Mouse (Mus musculus) left cerebral cortex, adult 18-20 months (tissue): ENCODE results near the gene Ngb. TPM values are rescaled to one million over a fixed set of nuclear protein-coding genes. Genes with fewer than 3 reads are reported as not detected.
A peak's percentile ranks its signal among the peaks of the same experiment; 100 is the strongest.

Source experiments
- DNase-seq, 2 experiments: peaks; one replicate each; pipeline ENCODE4 v3.0.0; 2021 to 2022; ENCODE audit warnings: low spot score in 2 of 2, mixed read lengths in 1 of 2
- long read RNA-seq, 2 experiments: library from polyadenylated mRNA; stranded (forward); transcript quantifications; one replicate each; pipeline ENCODE4 v2.0.0; 2021
- total RNA-seq, 2 experiments: library from RNA; stranded (reverse); gene quantifications; 2 replicates each; pipeline ENCODE4 v1.2.3; 2021

Ngb gene
- total RNA-seq, result 10 to 100 TPM in 1 of 2 experiments, 1 to 10 TPM in 1; 6.2 to 11.6 TPM
- long read RNA-seq, experiment 1, transcript Ngb-201 (4 exons, 1,616 nt), result major isoform, 26 of 31 reads
- long read RNA-seq, experiment 1, partial matches to known transcripts, result 2 of 31 reads
- long read RNA-seq, experiment 1, other reads (novel, unspliced or antisense), result 1 of 31 reads
- long read RNA-seq, experiment 2, transcript Ngb-201 (4 exons, 1,616 nt), result major isoform, 10 of 11 reads
- long read RNA-seq, experiment 2, partial matches to known transcripts, result 0 of 11 reads
- long read RNA-seq, experiment 2, other reads (novel, unspliced or antisense), result 0 of 11 reads

GRCm38 (mm10) chr12:87102165-87102631, at the start of gene Ngb:
Gene Ngb (minus strand): TSS chr12:87102539.
- DNase-seq, result no peak

DNA sequence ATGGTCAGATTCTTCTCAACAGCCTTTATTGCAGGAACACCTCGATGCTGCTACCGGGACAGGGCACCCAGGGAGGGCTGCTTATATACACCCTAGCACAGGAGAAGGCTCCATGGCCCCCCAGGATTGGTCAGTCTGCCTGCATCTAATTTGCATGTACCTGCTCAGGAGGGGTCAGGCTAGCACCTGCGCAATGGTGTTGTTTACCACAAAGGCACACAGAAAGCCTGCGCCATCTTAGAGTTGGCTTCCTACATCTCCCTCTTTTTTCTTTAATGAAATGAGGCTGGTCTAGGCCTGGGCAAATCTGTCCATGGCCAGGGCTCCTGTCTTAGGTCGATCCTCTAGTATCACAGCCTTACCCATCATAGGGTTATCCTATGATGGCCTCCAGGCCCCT, 47.1 kb upstream of the Ngb start:
- DNase-seq, result no peak

GRCm38 (mm10) chr12:87148136-87148535, 45.8 kb upstream of the Ngb start:
- no peak for DNase-seq

DNA sequence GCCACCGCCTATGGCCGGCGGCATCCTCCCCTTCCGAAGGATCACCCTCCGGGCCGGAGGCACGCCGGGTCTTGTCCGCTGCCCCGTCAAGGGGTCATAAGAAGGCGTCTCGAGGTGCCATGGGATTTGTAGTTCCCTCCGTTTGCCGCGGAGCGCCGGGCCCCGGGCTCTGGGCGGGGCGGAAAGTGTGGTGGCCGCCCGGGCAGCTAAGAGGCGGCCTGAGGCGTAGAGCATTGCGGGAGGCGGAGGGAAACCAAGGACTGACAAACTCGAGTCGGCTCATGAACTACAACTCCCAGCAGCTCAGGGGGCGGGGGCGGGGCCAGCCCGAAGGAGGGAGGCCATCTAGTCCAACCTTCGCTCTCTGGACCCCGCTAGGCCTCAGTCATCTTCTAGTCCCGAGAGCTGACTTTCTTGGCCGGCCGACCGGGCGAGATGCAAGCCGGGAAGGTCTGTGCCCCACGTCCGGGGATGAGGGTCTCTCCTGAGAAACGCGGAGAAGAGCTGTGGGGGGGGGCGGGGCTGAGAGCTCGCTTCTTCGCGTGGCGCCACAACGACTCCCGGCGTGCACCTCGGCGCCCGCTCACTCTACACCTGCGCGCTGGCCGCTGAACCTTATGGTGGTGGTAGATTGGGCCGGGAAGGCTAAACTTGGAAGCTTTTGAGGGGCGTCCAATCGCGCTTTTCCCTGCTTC, 45.2 kb upstream of the Ngb start, which contains the start of gene Pomt2:
Gene Pomt2, minus strand, starts transcription at position 574 of the 695 bp plus-strand sequence.
- peak; percentile 87 to 93 for DNase-seq

- peak; percentile 83 to 88 for DNase-seq
Measured at GRCm38 (mm10) chr12:87146966-87147365, 44.6 kb upstream of the Ngb start, which contains the start of gene Gstz1. Gene Gstz1 (plus strand): TSS chr12:87147165.

DNA sequence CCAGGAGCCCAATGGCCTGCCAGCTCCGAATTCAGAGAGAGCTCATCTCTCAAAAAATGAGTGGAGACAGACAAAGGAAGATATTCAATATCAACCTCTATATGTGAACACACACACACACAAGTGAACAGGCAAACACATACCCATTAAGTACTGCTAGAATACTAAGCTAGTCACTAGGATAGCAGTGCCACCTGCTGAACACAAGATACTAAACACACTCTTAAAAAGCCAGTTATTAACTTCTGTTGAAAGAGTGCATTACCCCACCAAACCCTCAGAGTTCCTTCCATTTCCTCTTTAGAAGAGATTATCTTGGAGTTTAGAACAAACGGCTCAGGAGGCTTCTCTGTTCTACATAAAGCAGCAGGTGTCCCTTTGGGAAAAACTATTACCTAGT, 39.8 kb upstream of the Ngb start:
- no peak for DNase-seq

GRCm38 (mm10) chr12:87138768-87139167, 36.4 kb upstream of the Ngb start:
- no peak for DNase-seq

- DNase-seq, result no peak
Measured at GRCm38 (mm10) chr12:87138342-87138701, 36.0 kb upstream of the Ngb start.

GRCm38 (mm10) chr12:87137439-87138341, 35.4 kb upstream of the Ngb start:
- DNase-seq, result no peak

- no peak for DNase-seq
Measured at GRCm38 (mm10) chr12:87132784-87133183, 30.4 kb upstream of the Ngb start.

DNA sequence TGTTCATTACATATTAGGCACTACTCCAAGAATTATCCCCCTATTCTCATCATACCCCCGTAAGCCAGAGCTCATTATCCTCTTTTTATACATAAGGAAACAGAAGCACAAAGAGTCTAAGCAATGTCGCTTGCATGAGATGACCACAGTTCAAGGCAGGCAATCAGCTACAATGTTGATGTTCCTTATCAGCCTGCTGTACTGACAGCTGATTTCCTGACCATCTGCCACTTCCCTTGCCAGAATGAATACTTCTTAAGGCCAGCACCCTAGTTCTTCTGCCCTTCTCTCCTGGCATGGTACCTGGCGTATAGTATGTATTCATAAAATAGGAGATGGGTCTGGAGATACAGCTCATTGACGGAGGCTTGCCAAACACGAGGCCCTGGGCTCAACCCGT, 29.9 kb upstream of the Ngb start:
- DNase-seq, result no peak

GRCm38 (mm10) chr12:87131619-87132018, 29.3 kb upstream of the Ngb start:
- no peak for DNase-seq

- DNase-seq, result no peak
Measured at GRCm38 (mm10) chr12:87131181-87131580, 28.8 kb upstream of the Ngb start.

DNA sequence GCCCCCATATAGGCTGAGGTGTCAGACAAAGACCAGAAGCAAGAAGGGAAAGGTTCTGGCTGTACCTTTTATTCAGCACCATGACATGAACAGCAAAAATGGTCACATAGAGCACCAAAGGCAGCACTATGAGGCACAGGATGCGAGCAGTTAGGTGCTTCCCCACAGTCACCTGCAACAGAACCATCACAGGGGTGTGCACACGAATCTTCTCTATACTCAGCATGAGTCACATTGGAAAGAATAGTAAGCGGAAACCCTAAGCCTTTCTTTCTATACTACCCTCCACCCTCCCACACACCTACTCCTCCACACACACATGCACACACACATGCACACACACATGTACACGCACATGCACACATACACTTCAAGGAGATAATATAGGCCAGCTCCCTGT, 27.9 kb upstream of the Ngb start:
- no peak for DNase-seq

- DNase-seq, result no peak
Measured at GRCm38 (mm10) chr12:87127256-87127655, 24.9 kb upstream of the Ngb start.

DNA sequence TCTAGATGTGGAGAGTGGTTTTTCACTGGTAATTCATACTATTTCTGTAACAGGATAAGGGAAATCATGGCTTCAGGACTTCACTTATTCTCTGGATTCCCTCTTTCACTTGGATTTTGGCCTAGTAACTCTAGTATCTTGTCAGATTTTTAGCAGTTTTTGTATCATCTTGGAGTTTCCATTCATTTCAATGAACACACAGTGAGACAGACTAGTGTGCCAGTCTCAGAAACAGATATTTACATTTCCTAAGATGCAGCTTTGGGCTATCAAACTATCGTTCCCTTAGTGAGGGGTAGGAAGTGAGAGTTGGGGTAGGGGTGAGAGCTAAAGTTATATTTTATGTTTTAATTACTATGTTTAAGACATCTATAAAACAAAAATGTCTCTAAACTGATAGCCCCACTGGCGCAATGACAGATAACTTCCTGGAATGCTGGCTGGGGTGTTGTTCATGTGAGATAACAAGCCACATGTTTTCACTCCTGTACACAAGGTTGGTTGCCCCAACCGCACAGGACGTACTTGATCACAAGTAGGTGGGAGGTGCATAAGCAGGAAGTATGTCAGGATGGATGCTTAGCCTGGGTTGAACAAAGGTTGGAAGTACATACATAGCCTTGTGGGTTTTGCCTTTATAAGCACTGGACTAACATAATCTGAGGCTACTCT, 19.7 kb upstream of the Ngb start:
- no peak for DNase-seq

DNA sequence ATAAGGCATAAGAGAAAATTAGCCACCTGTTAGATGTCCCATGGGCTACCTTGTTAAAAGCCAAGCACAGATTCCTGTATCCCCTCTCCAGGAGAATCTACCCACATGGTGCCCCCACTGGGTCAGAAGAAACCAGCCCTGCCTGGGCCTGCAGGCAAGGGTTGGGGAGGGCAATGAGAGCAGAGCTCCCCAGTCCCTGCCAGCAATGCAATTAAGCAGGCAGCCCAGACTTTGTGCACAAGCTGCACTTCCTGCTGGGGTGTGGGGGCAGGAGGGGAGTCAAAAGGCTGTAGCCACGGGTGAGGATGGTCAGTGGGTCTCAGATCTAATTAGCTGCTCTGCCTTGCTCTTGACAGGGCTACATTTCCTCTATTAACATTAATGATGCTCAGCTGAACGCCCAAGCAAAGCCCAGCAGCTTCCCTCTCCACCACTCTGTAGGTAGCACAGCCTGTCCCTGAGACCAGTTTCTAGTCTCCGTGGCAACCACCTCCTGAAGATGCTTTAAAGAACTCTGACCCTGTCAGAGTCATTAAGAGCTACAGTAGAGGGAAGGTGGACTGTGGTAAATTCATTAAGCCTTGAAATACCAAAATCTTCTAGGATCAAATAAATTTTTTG, 5.1 kb upstream of the Ngb start:
- no peak for DNase-seq

DNA sequence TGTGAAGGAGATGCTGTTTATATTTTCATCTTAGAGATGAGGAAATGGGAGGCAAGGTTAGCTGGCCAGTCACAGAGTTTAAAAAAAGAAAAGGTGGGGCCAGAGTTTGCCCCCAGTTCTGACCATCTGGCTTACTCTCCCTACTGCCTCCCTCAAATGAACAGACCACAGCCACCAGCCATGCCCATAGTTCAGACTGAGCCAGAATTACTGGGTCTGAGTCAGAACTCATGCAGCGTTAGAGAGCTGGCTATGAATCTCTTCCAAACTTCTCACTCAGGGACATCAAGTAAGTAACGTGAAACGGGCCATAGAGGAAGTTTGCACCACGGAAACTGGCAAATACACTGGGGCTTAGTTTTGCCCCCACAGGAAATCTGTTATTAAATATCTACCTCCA, 2.5 kb upstream of the Ngb start:
- no peak for DNase-seq

GRCm38 (mm10) chr12:87103471-87103870, 1.1 kb upstream of the Ngb start:
- DNase-seq, result no peak

- no peak for DNase-seq
Measured at GRCm38 (mm10) chr12:87100331-87100730, 2.0 kb downstream of the Ngb start.

DNA sequence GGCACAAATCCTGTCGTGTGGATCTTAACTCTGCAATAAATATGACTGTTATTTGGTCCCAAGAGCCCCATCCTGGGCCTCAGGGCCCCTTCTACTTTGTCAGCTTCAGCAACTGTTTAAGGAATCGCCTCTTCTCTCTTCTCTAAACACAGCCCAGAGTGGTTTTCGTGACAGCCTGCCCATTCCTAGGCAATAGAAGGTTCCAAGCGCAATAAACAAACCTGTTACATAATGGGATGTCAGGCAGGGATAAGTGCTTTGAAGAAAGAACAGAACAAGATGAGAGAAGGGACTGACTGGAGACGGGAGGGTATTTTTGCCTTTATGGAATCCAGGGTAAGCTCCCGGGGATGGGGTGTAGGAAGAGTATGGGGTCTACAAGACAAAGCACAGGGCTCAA, 8.7 kb downstream of the Ngb start:
- DNase-seq, result peak in 1 of 2 experiments; percentile 34
